Mouse (Mus musculus) hindbrain, postnatal 0 days (tissue): ENCODE data around the gene Dlg2. TPM values are rescaled to one million over a fixed set of nuclear protein-coding genes. Genes with fewer than 3 reads are reported as not detected.

Experiments used
- ATAC-seq: fragments of 200-750 bp; cut with Nextera tagmentation; 2 replicates; pipeline ENCODE4 v1.8.0; 2017; ENCODE audit warnings: mild to moderate bottlenecking, moderate TSS enrichment, moderate library complexity
- DNase-seq: peaks from one replicate; pipeline ENCODE4 v3.0.0-alpha.2; 2015; ENCODE audit warnings: low spot score
- H3K27ac ChIP-seq: fragments of 300-500 bp; sonication (generic); 2 replicates; pipeline ENCODE4 v1.5.1; 2014; ENCODE audit warnings: mild to moderate bottlenecking
- H3K27me3 ChIP-seq: fragments of 300-500 bp; sonication (generic); 2 replicates; pipeline ENCODE4 v1.6.1; 2014; ENCODE audit warnings: low read length, mixed read lengths; ENCODE audit not compliant: insufficient read depth
- H3K36me3 ChIP-seq: fragments of 300-500 bp; sonication (generic); 2 replicates; pipeline ENCODE4 v1.6.1; 2014; ENCODE audit warnings: low read length, mixed read lengths; ENCODE audit not compliant: insufficient read depth
- H3K4me1 ChIP-seq: fragments of 300-500 bp; sonication (generic); 2 replicates; pipeline ENCODE4 v1.6.1; 2014; ENCODE audit warnings: antibody characterized with exemption, low read length, mixed read lengths; ENCODE audit not compliant: insufficient read depth
- H3K4me2 ChIP-seq: fragments of 300-500 bp; sonication (generic); 2 replicates; pipeline ENCODE4 v1.6.1; 2014; ENCODE audit warnings: low read depth, mild to moderate bottlenecking, low read length, moderate library complexity, mixed read lengths
- H3K4me3 ChIP-seq: fragments of 300-500 bp; sonication (generic); 2 replicates; pipeline ENCODE4 v1.5.1; 2014; ENCODE audit warnings: low read length
- H3K9ac ChIP-seq: fragments of 300-500 bp; sonication (generic); replicated peaks from 2 replicates; pipeline ENCODE4 v1.6.1; 2014; ENCODE audit warnings: mild to moderate bottlenecking, low read length, moderate library complexity, mixed read lengths
- H3K9me3 ChIP-seq: fragments of 300-500 bp; sonication (generic); 2 replicates; pipeline ENCODE4 v1.6.1; 2016; ENCODE audit warnings: low read length, mixed read lengths
- CTCF ChIP-seq: IDR thresholded peaks from 2 replicates; pipeline ENCODE4 v1.5.1; 2016; ENCODE audit warnings: antibody characterized with exemption, control low read depth, low read depth
- WGBS: fragments of 180-500 bp; shearing (Covaris S2); extraction: QIAGEN DNeasy Blood & Tissue Kit; methylation state at CpG from one replicate; pipeline ENCODE4 v1.1.7; 2014; 5-methylcytosine and 5-hydroxymethylcytosine counted together
- polyA plus RNA-seq: library from polyadenylated mRNA; unstranded; fragments of >200 nt; fragmentation: Nextera tagmentation; extraction: Ambion mirVana; gene quantifications from 2 replicates; pipeline ENCODE4 v1.2.1, GENCODE M21; 2015
- total RNA-seq: library from RNA; depleted of rRNA; stranded (reverse); fragments of >200 nt; gene quantifications from 2 replicates; pipeline ENCODE4 v1.2.3, GENCODE M21; 2014

The Dlg2 gene
- total and polyA plus RNA-seq, 2 experiments from 2014 or later = 20.4 to 113 TPM

GRCm38 (mm10) chr7:91720318-91720717 is 1243.8 kb downstream of the Dlg2 start:
- DNase-seq (no peak), ATAC-seq (no peak)
- Histone ChIP-seq H3K4me3 (no peak overlapping the region), H3K9ac (no peak overlapping the region), H3K27ac (no peak overlapping the region), H3K9me3 (no peaks in the 10 kb centered on the region), H3K36me3 (no peaks in the 10 kb centered on the region), H3K4me1 (no peaks in the 10 kb centered on the region), H3K4me2 (no peak overlapping the region), H3K27me3 (no peaks in the 10 kb centered on the region)
- no peak for TF ChIP-seq CTCF

- ATAC-seq = no peak
- Histone ChIP-seq H3K36me3 (no peaks in the 10 kb centered on the region), H3K4me2 (no peak overlapping the region), H3K4me3 (no peak overlapping the region), H3K27ac (no peak overlapping the region), H3K4me1 (no peaks in the 10 kb centered on the region), H3K27me3 (no peaks in the 10 kb centered on the region), H3K9ac (no peak overlapping the region), H3K9me3 (no peaks in the 10 kb centered on the region)
- no peak for TF ChIP-seq CTCF
- DNase-seq = no peak
- 88% methylated on average over 5 of the region's 5 CpGs for WGBS
Measured at GRCm38 (mm10) chr7:91724397-91724796, 1247.9 kb downstream of the Dlg2 start.

- no peaks in the 10 kb centered on the region for H3K36me3 ChIP-seq
- H3K4me1 ChIP-seq = no peaks in the 10 kb centered on the region
- no peak overlapping the region for H3K27ac ChIP-seq
Measured at GRCm38 (mm10) chr7:91740748-91741147, 1264.3 kb downstream of the Dlg2 start.

GRCm38 (mm10) chr7:91753151-91753861 is 1276.8 kb downstream of the Dlg2 start:
- H3K27me3 ChIP-seq = no peaks in the 10 kb centered on the region
- ATAC-seq = no peak
- H3K9me3 ChIP-seq = no peaks in the 10 kb centered on the region
- no peak overlapping the region for H3K4me3 ChIP-seq
- H3K9ac ChIP-seq = no peak overlapping the region
- no peak for DNase-seq
- TF ChIP-seq CTCF = no peak
- H3K36me3 ChIP-seq = no peaks in the 10 kb centered on the region
- no peak overlapping the region for H3K4me2 ChIP-seq
- no peaks in the 10 kb centered on the region for H3K4me1 ChIP-seq
- H3K27ac ChIP-seq = no peak overlapping the region

More at GRCm38 (mm10) chr7:91740748-91741147, 1264.3 kb downstream of the Dlg2 start:
- Histone ChIP-seq H3K9me3 (no peaks in the 10 kb centered on the region), H3K9ac (no peak overlapping the region), H3K4me2 (no peak overlapping the region), H3K27me3 (no peaks in the 10 kb centered on the region), H3K4me3 (no peak overlapping the region)
- TF ChIP-seq CTCF = no peak
- ATAC-seq (no peak), DNase-seq (no peak)
- 88% methylated on average over 3 of the region's 3 CpGs for WGBS

- DNase-seq (no peak), ATAC-seq (no peak)
- H3K36me3 ChIP-seq = no peaks in the 10 kb centered on the region
- no peak overlapping the region for H3K9ac ChIP-seq
- H3K27me3 ChIP-seq = no peaks in the 10 kb centered on the region
- H3K9me3 ChIP-seq = no peaks in the 10 kb centered on the region
- TF ChIP-seq CTCF = no peak
- no peaks in the 10 kb centered on the region for H3K4me1 ChIP-seq
- no peak overlapping the region for H3K27ac ChIP-seq
- H3K4me3 ChIP-seq = no peak overlapping the region
- no peak overlapping the region for H3K4me2 ChIP-seq
Measured at GRCm38 (mm10) chr7:91767648-91768047, 1291.2 kb downstream of the Dlg2 start.

GRCm38 (mm10) chr7:91778673-91779072 is 1302.2 kb downstream of the Dlg2 start:
- no peaks in the 10 kb centered on the region for H3K36me3 ChIP-seq
- no peak for TF ChIP-seq CTCF
- ATAC-seq (no peak), DNase-seq (no peak)
- H3K4me1 ChIP-seq = no peaks in the 10 kb centered on the region
- H3K27ac ChIP-seq = no peak overlapping the region
- no peak overlapping the region for H3K9ac ChIP-seq
- no peak overlapping the region for H3K4me3 ChIP-seq
- H3K9me3 ChIP-seq = no peaks in the 10 kb centered on the region
- no peak overlapping the region for H3K4me2 ChIP-seq
- no peaks in the 10 kb centered on the region for H3K27me3 ChIP-seq

GRCm38 (mm10) chr7:91784617-91785016 is 1308.1 kb downstream of the Dlg2 start:
- Histone ChIP-seq H3K4me1 (no peaks in the 10 kb centered on the region), H3K9me3 (no peaks in the 10 kb centered on the region), H3K36me3 (no peaks in the 10 kb centered on the region), H3K4me3 (no peak overlapping the region), H3K9ac (no peak overlapping the region), H3K27me3 (no peaks in the 10 kb centered on the region), H3K27ac (no peak overlapping the region), H3K4me2 (no peak overlapping the region)
- ATAC-seq = no peak
- WGBS = 61% methylated on average over 2 of the region's 2 CpGs
- no peak for DNase-seq
- no peak for TF ChIP-seq CTCF
